Mouse (Mus musculus): Measurements from ENCODE around the gene Zc3h12a. TPM values are rescaled to one million over a fixed set of nuclear protein-coding genes. Genes with fewer than 3 reads are reported as not detected.

Gene Zc3h12a
- total RNA-seq, 2 experiments from 2014 or later, result 0.79 to 1.00 TPM

DNA sequence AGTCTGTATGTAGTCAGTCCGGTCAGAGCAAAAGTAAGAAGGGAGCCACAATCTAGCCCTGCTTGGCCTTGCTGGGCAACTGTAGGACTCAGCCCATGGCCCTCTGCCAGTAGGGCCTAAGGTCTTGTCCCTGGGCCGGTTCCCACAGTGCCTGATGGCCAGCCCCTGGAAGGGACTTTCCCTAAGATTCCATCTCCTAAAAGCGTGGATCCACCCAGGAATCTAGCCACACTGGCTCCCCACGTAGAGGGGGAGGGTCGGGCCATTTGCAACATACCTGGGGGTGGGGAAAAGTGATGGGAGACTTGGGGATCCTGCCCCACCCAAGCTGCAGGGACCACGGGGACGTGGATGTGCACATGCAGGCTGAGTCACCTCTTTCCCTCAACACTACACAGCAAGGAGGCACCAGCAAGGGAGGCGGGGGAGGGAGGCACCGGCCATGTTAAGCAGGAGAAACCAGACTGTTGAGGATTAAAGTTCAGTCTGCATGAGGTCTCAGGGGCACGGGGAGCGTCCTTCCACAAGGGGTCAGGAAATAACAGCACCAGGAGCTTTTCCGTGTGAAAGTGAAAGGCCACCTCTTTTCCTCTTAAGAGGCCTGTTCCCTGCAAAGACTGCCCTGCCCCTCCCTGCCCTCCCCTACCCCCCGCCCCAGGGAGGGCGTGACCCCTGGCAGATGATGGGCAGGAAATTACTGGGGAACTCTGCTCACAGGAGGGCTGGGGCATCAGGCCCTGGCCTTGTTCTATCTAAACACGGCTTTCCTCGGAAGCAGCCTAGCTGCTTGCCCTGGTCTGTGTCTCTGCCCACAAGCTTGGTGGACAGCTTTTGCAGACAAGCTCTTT, 5.0 kb downstream of the Zc3h12a start:
- Histone ChIP-seq H3K27ac (no peak overlapping the region), H3K4me3 (no peak overlapping the region)
- DNase-seq (ENCODE audit: extremely low spot score in 1 of 2, low spot score in 2 of 2), result peak in 1 of 2 experiments; percentile 9
- intact Hi-C loops (cut with DNase I), result no loop called here
- TF ChIP-seq CTCF (IDR thresholded peaks at IDR 0.05), result no peak

DNA sequence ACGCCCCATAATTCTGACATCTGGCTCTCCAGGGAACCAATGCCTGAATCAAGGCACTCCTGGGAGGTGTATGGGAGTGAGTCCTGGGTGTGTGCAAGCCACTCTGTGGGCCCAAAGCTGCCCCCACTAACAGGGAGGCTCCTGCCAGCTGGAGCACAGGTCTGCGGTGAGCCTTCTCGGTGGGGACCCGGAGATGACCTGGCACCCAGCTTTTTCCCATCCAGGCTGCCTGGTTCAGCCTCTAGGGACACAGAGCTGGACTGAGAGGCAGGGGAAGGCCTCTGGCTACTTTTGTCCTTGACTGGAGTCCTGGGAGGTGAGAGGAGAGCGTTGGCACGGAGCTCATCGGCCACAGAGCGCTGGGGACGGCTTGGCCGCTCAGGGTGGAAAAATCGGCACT, 7.9 kb downstream of the Zc3h12a start:
- H3K27ac ChIP-seq, result no peak overlapping the region
- DNase-seq (ENCODE audit: extremely low spot score in 1 of 2, low spot score in 2 of 2), result peak in 1 of 2 experiments; percentile 9
- intact Hi-C loops (cut with DNase I), result no loop called here
- no peak for TF ChIP-seq CTCF (IDR thresholded peaks at IDR 0.05)
- no peak overlapping the region for H3K4me3 ChIP-seq

DNA sequence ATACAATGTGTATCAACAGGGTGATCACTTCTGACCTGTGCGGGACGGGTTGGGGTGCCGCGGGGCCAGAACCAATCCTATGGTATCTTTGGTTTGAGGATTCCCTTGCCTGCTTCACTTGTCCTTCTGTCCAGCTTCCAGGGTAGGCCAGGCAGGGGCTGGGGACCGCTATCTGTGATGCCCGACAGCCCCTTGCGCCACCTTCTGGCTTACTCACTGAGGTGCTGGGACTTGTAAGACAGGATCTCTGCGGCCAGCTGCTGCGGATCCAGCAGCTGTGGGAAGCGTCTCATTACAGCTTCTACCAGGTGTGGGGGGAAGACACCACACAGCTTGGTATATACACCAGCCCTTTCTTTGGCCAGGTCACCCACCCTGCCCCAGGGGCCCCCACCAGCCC, 8.6 kb downstream of the Zc3h12a start:
- H3K27ac ChIP-seq, result no peak overlapping the region
- intact Hi-C loops (cut with DNase I), result no loop called here
- no peak overlapping the region for H3K4me3 ChIP-seq
- DNase-seq (ENCODE audit: extremely low spot score in 1 of 2, low spot score in 2 of 2), result peak in 1 of 2 experiments; percentile 9
- TF ChIP-seq CTCF (IDR thresholded peaks at IDR 0.05), result peak; percentile 15; the same call in 1 of the 2 replicates

DNA sequence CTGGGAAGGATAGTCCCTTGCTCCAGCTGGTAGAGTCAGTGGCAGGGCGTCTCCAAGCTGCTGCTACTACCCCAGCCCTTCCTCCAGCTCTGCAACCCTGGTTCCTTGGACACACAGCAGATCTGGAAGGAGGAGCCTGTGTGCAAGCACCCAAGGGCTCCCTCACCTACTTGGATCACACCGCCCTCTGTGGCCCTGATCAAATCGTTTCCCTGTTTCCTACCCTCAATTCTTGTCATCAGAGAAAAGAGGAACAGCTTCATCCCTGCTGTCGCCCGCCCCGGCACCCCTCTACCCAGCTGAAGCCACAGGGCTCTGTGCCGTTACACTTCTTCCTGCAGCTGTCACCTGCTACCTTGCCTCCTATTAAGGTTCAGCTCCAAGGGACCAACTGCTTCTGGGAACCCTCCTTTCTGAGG, 9.7 kb downstream of the Zc3h12a start:
- peak in 1 of 2 experiments; percentile 7 for DNase-seq (ENCODE audit: extremely low spot score in 1 of 2, low spot score in 2 of 2)
- H3K4me3 ChIP-seq, result no peak overlapping the region
- no peak overlapping the region for H3K27ac ChIP-seq
- TF ChIP-seq CTCF (IDR thresholded peaks at IDR 0.05), result no peak
- intact Hi-C loops (cut with DNase I), result loop anchor here (2.0 kb wide), 1 partner anchor 27 kb away; no protein-coding TSS in a partner anchor

DNA sequence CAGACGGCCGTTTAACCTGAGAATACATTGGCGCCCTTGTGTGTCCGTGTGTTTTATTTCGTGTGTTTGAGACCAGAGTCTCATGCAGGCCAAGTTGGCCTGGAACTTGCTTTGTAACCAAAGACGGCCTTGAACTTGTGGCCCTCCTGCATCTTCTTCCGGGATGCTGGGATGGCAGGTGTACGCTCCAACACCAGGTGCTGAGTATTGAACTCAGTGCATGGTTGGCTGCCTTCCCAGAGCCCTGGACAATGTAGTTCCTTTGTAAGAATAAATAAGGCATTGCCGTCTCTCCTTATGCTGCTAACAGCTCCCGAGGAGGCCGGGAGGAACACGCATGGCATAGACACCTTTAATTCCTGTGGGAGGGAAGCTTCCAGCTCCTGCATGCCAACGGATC, 10.7 kb downstream of the Zc3h12a start:
- H3K27ac ChIP-seq, result peak overlapping the region; percentile 80
- TF ChIP-seq CTCF (IDR thresholded peaks at IDR 0.05), result no peak
- intact Hi-C loops (cut with DNase I), result loop anchor here (2.0 kb wide), 1 partner anchor 28 kb away; no protein-coding TSS in a partner anchor

DNA sequence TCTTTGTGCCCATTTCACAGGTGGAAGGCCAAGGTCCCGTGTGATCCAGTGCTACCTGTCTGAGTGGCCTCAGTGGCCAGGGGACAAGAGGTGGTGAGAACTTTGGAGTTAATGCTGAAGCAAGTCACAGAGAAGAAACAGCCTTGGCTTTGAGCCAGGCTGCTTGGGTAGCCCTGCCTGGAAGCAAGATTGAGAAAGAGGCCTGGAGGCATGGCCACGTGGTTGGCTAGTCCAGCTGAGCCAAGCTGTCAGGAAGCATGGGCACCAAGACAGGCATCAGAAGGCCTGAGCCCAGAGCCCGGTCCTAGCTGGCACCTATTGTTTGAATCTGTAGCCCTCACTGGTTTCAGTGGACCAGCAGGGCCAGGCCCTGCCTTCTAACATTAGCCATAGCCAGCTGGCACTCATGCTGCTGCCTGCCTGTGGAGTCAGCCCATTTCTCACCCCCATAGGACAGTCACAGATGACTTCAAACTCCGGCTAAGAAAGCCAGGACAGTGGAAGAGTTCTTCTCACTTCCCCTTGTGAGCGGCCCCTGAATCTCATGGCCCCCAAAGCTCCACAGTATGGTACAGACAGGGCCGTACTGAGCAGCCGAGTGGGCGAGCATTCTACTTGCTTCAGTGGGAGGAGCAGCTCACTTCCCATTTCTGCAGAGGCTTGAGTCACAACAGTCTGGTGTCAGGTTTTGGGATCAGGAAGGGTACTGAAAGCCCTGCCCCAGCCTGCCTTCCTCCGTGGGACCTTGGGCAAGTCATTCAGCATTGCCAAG, 11.4 kb downstream of the Zc3h12a start:
- peak; percentile 50 to 66 for DNase-seq (ENCODE audit: extremely low spot score in 1 of 2, low spot score in 2 of 2)
- TF ChIP-seq CTCF (IDR thresholded peaks at IDR 0.05), result no peak
- intact Hi-C loops (cut with DNase I), result loop anchor here (2.0 kb wide), 1 partner anchor 29 kb away; no protein-coding TSS in a partner anchor
- no peak overlapping the region for H3K4me3 ChIP-seq
- H3K27ac ChIP-seq, result peak overlapping the region; percentile 80

More for the DNA sequence above, 10.7 kb downstream of the Zc3h12a start:
- H3K4me3 ChIP-seq, result no peak overlapping the region
- DNase-seq (ENCODE audit: extremely low spot score in 1 of 2, low spot score in 2 of 2), result peak in 1 of 2 experiments; percentile 8

DNA sequence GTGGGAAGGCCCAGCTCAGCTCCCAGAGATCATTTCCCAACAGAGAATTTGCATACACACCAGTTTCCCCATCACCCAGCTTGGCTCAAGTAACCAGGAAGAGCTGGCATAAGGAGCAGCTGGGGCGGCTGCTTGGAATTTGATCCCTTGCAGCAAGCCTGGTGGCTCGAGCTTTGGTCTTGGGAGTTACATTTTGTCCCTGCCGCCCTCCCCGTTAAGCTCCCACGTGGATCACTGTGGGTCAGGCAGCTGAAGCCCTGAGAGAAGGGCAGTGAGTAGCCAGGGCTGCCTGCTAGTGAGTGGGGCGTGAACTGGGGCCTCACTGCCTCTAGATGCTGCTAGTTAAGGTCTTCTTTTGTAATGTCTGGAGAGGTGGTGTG, 11.9 kb downstream of the Zc3h12a start:
- peak in 1 of 2 experiments; percentile 22 for DNase-seq (ENCODE audit: extremely low spot score in 1 of 2, low spot score in 2 of 2)
- TF ChIP-seq CTCF (IDR thresholded peaks at IDR 0.05), result no peak; the same call in 1 of the 2 replicates
- intact Hi-C loops (cut with DNase I), result loop anchor here (2.0 kb wide), 1 partner anchor 29 kb away; no protein-coding TSS in a partner anchor
- Histone ChIP-seq H3K27ac (peak overlapping the region; percentile 80), H3K4me3 (no peak overlapping the region)

DNA sequence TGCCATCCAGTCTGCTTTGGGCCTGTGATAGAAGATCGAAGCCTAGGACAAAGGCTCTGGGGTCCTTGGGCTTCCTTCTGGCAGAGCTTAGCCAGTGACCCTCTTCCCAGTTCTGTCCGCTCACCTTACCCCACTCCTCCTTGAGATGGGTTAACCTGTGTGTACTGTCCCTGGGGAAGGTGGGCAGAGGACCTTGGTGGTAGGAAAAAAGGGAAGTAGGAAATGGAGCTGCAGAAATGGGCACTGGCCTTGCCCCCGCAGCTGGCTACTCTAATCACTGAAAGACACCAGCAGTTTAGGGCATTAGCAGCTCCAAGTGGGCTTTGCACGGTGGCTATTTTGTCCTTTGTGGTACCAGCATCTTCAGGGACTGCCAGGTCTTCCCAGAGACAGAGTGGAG, 12.6 kb downstream of the Zc3h12a start:
- DNase-seq (ENCODE audit: extremely low spot score in 1 of 2, low spot score in 2 of 2), result peak in 1 of 2 experiments; percentile 9
- no peak for TF ChIP-seq CTCF (IDR thresholded peaks at IDR 0.05)
- Histone ChIP-seq H3K4me3 (no peak overlapping the region), H3K27ac (peak overlapping the region; percentile 80)
- intact Hi-C loops (cut with DNase I), result no loop called here

DNA sequence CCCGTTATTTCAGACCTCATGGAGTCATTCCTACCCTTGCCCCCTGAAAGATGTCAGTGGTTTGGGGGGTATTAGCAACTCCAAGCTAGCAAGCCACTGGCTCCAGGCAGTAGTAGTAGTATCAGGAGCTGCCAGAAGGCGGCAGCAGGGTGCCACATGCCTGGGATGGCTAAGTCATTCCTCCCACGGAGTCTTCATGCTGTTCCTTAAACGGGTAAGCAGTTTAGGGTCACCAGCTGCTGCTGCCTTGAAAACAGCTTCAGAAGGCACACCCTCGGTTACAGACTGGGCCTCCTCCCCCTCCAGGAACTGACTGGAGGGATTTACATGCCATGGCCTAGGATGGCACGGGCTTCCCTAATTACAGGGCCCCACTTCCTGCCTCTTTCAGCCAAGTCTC, 13.0 kb downstream of the Zc3h12a start:
- intact Hi-C loops (cut with DNase I), result no loop called here
- DNase-seq (ENCODE audit: extremely low spot score in 1 of 2, low spot score in 2 of 2), result peak; percentile 86 to 92
- H3K27ac ChIP-seq, result peak overlapping the region; percentile 80

DNA sequence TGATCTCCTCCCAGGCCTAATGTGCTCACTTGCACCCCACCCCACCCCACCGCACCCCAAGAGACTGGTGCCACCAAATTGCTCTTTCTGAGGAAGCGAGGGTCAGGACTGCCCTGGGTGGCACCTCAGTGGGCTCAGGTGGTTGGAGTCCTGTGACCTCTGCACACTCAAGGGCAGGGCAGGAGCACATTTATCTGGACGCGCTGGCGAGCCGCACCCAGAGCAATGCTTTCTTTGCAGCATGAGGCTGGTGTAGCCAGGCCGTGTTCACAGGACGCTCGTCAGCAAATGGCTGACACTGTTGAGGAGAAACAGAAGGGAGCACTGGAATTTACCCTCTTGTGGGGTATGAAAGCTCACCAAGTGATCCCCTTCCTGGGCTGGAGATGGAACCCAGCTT, 22.3 kb downstream of the Zc3h12a start:
- no peak for TF ChIP-seq CTCF (IDR thresholded peaks at IDR 0.05)
- no peak overlapping the region for H3K27ac ChIP-seq
- intact Hi-C loops (cut with DNase I), result no loop called here
- H3K4me3 ChIP-seq, result no peak overlapping the region
- no peak for DNase-seq (ENCODE audit: extremely low spot score in 1 of 2, low spot score in 2 of 2)

More for the DNA sequence above, 13.0 kb downstream of the Zc3h12a start:
- peak; percentile 94 for TF ChIP-seq CTCF (IDR thresholded peaks at IDR 0.05)
- H3K4me3 ChIP-seq, result no peak overlapping the region

DNA sequence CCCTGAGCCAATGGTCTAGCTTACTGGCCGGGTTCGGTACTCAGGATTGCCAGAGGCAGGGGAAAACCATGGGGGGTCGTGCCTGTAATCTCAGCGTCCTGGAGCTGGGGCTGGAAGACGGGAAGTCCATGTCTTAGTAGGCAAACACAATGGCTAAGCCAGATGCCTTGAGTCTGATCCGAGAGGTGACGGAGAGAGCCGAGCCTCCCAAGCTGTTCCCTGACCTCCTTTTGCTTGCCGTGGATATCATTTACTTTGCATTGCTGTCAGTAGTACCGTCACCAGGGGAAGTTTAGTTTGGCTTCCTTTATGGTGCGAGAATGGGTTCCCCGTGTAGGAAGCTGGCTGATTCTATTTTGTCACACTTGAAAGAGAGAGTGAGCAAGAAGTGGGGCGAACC, 26.3 kb downstream of the Zc3h12a start:
- H3K27ac ChIP-seq, result no peak overlapping the region
- no peak overlapping the region for H3K4me3 ChIP-seq
- TF ChIP-seq CTCF (IDR thresholded peaks at IDR 0.05), result no peak
- intact Hi-C loops (cut with DNase I), result no loop called here
- DNase-seq (ENCODE audit: extremely low spot score in 1 of 2, low spot score in 2 of 2), result no peak

DNA sequence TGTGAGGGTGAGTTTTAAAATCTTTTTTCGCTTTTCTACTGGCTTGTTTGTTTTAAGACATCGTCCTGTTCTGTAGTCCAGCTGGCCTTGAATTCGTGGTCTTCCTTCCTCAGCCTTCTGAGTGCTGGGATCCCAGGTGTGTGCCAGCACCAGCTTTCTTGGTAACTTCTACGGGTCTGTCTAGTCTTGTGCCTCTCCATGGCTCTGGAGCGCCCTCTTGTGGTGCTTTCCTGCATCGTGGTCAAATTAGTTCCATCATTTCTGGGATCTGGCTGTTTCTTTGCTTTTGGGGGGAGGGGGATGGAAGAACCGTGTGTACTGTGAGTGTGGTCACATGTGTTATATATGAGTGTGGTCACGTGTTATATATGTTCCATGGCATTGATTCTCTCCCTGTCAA, 28.2 kb downstream of the Zc3h12a start:
- DNase-seq (ENCODE audit: extremely low spot score in 1 of 2, low spot score in 2 of 2), result peak; percentile 71 to 86
- TF ChIP-seq CTCF (IDR thresholded peaks at IDR 0.05), result peak; percentile 97
- intact Hi-C loops (cut with DNase I), result no loop called here
- Histone ChIP-seq H3K4me3 (no peak overlapping the region), H3K27ac (no peak overlapping the region)

Measured in left cerebral cortex, adult 2 months (tissue).